Mouse (Mus musculus) brain, embryonic 14.5 days (tissue): ENCODE measurements around the gene Vstm5.

Experiments
- CTCF ChIP-seq: fragments of 200-500 bp; IDR thresholded peaks from 2 replicates; pipeline ENCODE4 v1.5.1; 2012; ENCODE audit warnings: inconsistent platforms, mild to moderate bottlenecking, moderate library complexity, borderline replicate concordance; ENCODE audit not compliant: insufficient read depth, insufficient read length; ENCODE audit errors: extremely low read depth
- POLR2A ChIP-seq: fragments of 200-500 bp; IDR thresholded peaks from 2 replicates; pipeline ENCODE4 v1.6.1; 2012; ENCODE audit warnings: mild to moderate bottlenecking, inconsistent platforms, borderline replicate concordance; ENCODE audit not compliant: poor library complexity, insufficient read depth, insufficient read length, severe bottlenecking; ENCODE audit errors: extremely low read depth

GRCm38 (mm10) chr9:15245319-15246075 lies 6.7 kb downstream of the Vstm5 start:
- TF ChIP-seq CTCF (no peak), POLR2A (no peak)
